Mouse (Mus musculus): Measurements from ENCODE around the gene Cenpv.
"Not testable (repeated sequence)": the region's sequence is repeated elsewhere in the genome, so short reads cannot be mapped to it uniquely, and the experiment has no call there.

Gene Cenpv

DNA sequence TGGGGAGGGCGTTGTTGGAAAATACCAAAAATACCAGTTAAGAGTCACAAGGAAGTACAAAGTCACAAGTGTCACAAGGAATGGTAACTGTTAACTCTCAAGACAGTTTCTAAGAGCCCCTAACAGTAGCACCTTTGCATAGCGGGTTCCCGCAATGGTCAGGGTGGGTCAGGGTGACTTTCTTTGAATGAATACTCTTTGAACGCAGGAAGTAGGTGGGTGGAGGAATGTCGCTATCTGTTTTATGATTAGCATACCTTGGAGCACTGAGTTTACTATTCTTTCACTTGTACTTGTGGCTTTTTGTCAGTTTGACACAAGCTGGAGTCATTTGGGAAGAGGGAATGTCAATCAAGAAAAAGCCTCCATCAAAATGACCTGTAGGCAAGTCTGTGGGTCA lies 30.2 kb downstream of the Cenpv start:
- not testable (repeated sequence) for DNase-seq (ENCODE audit: low read depth, low spot score)

DNA sequence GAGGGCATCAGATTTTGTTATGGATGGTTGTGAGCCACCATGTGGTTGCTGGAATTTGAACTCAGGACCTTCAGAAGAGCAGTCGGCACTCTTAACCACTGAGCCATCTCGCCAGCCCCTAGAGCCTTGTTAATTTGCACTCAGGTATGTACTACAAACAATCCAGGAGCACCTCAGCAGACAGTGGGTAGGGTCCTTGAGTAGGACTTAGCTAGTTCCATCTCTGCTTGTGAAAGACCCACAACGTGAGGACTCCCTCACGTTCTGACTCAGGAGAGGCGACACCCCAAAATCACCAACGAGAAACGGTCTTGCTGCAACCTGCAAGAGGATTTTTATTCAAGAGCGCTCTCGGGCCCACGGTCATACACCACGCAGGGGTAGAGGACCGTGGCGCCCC lies 30.7 kb downstream of the Cenpv start:
- not testable (repeated sequence) for DNase-seq (ENCODE audit: low read depth, low spot score)

GRCm38 (mm10) chr11:62507683-62508082 lies 31.4 kb downstream of the Cenpv start:
- peak; percentile 33 for DNase-seq (ENCODE audit: low read depth, low spot score)

- no peak for DNase-seq (ENCODE audit: low read depth, low spot score)
These were observed 38.5 kb downstream of the Cenpv start for GRCm38 (mm10) chr11:62500529-62500928.

DNA sequence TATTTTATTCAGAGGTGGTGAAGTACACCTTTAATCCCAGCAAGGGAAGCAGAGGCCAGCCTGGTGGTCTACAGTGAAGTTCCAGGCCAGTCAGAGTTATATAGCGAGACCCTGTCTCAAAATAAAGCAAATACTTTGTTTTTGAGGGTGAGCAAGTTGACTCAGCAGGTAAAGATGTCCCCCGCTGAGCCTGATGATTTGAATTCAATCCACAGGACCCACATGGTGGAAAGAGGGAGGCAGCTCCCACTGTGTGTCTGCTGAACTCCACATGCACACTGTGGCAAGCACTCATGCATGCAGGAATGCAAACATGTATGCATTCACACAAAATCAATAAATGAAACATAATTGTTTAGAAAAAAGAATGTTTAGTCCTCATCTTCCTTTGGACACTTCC lies 40.3 kb downstream of the Cenpv start:
- DNase-seq (ENCODE audit: low read depth, low spot score): no peak

- no peak for DNase-seq (ENCODE audit: low read depth, low spot score)
These were observed 41.9 kb downstream of the Cenpv start for GRCm38 (mm10) chr11:62497181-62497580.

DNA sequence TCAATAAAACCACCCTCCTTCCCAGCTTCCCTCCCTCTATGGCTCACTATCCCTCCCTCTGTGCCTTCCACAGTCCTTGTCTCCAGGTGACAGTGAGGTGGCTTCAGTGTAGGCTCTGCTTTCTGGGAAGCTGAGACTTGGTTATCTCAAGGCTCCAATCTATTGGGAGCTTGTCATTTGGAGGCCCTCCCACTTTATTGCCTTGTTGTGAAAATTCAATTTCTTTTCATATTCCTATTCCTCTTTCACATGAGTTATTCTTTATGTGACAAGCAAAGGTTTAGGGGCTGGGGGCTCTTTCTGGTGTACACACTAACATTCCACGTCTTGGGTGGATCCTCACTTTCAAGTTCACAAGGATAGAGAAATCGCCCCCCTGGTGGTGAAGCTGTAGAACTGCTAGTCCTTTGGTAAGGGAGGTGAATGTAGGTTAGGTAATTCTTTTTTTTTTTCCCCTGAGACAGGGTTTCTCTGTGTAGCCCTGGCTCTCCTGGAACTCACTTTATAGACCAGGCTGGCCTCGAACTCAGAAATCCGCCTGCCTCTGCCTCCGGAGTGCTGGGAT lies 42.8 kb downstream of the Cenpv start:
- DNase-seq (ENCODE audit: low read depth, low spot score): peak; percentile 79

DNA sequence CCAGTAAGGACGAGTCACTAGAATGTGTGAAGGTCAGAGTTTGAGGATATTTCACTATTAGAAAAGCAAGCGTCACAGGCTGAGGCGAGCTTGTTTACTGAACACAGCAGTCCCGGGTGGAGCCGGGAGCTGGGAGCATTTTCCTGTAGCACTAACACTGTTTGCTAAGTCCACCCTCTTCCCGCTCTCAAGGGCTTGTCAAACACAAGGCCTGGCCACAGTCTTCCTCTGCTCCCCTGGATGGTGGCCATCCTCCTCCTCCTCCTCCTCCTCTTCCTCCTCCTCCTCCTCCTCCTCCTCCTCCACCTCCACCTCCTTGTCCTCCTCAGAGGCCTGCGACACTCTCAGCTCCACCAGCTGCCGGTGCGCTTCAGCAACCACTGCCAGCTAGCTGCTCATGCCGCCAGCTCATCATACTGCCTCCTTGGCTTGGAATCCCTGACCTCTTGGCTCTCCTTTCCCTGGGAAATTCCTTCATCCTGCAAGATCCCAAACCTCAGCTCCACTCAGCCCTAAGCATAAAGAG lies 43.7 kb downstream of the Cenpv start:
- peak; percentile 29 for DNase-seq (ENCODE audit: low read depth, low spot score)

DNA sequence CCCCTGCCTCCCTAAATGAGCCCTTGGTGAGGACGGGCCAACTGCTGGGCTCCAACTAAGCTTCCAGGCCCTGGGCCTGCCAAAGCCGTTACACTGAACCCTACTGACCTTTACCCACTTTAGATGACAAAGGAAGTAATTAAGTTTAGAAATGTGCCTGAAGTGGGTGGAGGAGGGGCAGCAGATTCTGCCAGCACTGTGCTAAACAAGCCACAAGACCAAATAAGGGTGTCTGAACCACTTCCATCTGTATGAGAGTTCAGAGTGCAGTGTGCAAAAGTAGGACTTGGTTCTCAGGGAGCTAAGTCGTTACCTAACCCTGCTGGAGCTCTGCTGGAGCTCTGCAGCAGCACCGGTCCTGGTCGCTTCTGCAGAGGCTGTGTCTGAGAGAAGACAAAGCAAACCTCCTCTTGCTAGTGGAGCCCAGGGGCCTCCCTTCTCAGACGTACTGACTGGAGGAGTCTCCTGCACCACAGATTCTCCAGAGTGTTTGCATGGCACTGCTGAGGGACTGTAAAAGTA lies 44.2 kb downstream of the Cenpv start:
- DNase-seq (ENCODE audit: low read depth, low spot score): peak; percentile 84

- no peak for DNase-seq (ENCODE audit: low read depth, low spot score)
These were observed 45.4 kb downstream of the Cenpv start for GRCm38 (mm10) chr11:62493701-62494100.

DNA sequence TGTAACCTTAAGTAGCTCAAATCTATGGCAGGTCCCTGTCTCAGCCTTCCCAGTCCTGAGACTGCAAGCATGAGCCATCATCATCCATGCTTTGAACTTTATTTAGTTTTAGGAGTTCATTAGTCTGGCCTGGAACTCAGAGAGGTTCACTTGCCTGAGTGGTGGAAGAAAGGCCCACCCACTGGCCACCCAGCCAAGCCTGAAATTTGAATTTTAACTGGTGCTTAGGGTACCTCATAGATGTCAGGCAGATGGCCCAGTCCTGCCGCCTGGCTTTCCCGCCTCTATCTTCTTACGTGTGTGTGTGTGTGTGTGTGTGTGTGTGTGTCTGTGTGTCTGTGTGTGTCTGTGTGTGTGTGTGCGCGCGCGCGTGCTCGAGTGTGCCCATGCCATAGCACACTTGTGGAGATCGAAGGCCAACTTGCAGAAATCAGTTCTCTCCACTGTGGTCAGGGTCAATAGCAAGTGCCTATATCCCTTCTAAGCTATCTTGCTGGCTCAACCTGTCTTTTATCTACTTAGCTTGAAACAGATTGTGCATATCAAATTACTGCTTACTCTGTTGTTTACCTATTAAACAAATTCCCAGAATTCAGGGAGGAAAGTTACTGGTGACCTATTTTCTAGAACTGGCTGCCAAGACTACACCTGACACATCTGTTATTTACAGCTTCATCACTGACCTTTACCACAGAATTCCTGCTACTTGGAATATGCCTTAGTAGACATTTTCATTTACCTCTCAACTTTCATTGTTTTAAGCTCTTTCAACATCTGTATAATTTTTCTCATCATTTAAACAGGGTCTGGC lies 51.3 kb downstream of the Cenpv start:
- DNase-seq (ENCODE audit: low read depth, low spot score): no peak

DNA sequence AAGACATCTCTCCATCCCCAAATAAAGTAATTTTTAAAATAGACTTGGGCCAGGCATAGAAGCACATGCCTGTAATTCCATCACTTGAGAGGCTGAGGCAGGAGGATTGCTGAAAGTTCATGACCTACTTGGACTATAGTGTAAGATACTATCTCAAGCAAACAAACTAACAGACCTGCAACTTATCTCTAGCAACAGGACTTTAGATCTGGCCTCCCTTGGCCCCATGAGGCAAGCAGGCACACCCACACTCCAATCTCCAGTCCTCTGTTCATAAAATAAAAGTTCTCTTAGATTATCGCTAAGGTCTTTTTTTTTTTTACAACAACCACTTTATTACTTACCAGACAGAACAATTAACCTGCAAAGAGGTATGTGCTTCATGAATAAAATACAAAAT lies 52.1 kb downstream of the Cenpv start:
- no peak for DNase-seq (ENCODE audit: low read depth, low spot score)

DNA sequence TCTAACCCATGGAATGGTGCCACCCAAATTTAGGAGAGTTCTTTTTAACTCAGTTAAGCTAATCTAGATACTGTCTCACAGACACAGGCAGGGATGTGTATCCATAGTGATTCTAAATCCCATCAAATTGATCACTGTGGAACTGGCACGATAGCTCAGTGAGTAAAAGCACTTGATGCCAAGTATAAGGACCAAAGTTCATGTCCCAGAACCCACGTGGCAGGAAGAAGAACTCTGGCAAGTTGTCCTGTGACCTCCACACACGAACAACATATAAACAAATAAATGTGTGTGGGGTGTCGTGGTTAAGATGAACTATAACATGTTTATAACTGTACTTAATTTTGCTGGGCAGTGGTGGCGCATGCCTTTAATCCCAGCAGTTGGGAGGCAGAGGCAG lies 59.5 kb downstream of the Cenpv start:
- DNase-seq (ENCODE audit: low read depth, low spot score): no peak

DNA sequence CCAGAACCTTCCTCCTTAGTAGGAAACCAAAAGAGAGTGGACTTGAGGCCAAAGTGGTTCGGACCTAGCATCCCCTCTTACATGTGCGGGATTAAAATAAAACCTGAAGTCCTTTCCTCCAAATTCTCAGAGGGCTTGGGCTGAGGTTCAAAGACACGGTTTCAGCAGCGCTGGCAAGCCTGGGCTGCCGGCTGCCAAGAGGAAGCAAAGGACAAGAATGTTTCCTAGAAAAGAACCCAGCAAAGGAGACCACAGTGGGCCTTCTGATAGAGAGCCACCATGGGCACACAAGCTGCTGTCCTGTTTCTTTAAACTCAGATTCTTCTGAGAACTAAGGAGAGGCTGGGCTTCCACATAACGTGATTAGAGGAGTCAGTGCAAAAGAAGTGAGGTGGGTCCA lies 60.1 kb downstream of the Cenpv start:
- no peak for DNase-seq (ENCODE audit: low read depth, low spot score)

- DNase-seq (ENCODE audit: low read depth, low spot score): no peak
These were observed 62.9 kb downstream of the Cenpv start for GRCm38 (mm10) chr11:62476156-62476555.

All from CD4-positive, CD25-positive, alpha-beta regulatory T cell, adult 2 months (primary cell).